Mouse (Mus musculus) heart, adult 2 months (tissue): ENCODE results near the gene D13Ertd608e.

Experiments used
- CTCF ChIP-seq: fragments of 200-600 bp; IDR thresholded peaks from 2 replicates; pipeline ENCODE4 v1.8.1; 2022; ENCODE audit warnings: antibody characterized with exemption, mild to moderate bottlenecking, moderate library complexity
- POLR2A ChIP-seq: fragments of 200-500 bp; IDR thresholded peaks from 2 replicates; pipeline ENCODE4 v1.6.1; 2011; ENCODE audit warnings: mild to moderate bottlenecking, low read depth, low read length, control low read depth; ENCODE audit not compliant: insufficient read depth

DNA sequence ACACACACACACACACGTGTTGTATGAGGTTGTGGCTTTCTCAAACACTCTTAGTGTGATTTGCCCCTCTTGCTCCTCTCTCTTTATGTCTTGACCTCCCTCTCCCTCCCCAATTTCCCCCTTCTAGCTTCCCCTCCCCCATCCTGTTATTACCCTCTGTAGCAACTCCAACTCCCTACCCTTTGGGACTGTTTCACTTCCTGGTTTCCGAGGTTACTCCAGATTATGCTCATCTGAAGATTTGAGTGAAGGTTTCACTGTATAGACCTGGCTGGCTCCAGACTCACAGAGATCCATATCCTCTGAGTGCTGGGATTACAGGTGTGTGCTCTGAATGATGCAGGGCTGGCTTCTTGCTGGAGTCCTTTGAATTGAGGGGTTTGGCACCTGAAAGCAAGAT is 26.9 kb upstream of the D13Ertd608e start:
- TF ChIP-seq CTCF (no peak), POLR2A (no peak)
